Mouse (Mus musculus): Measurements from ENCODE around the gene Hoxd8. TPM values are rescaled to one million over a fixed set of nuclear protein-coding genes. Genes with fewer than 3 reads are reported as not detected.

The Hoxd8 gene
- polyA plus RNA-seq, 1 experiment, result 0.92 TPM

GRCm38 (mm10) chr2:74728303-74728680 is 23.9 kb downstream of the Hoxd8 start:
- WGBS, result 68% methylated on average over 13 of the region's 13 CpGs
- DNase-seq (ENCODE audit: low read depth, low spot score), result no peak

GRCm38 (mm10) chr2:74730331-74730730 is 25.9 kb downstream of the Hoxd8 start:
- WGBS, result 71% methylated on average over 8 of the region's 8 CpGs
- DNase-seq (ENCODE audit: low read depth, low spot score), result no peak

GRCm38 (mm10) chr2:74731055-74731454 is 26.6 kb downstream of the Hoxd8 start:
- no peak for DNase-seq (ENCODE audit: low read depth, low spot score)

GRCm38 (mm10) chr2:74731799-74732512 is 27.5 kb downstream of the Hoxd8 start:
- 42% methylated on average over 9 of the region's 9 CpGs for WGBS
- DNase-seq (ENCODE audit: low read depth, low spot score), result no peak

- no peak for DNase-seq (ENCODE audit: low read depth, low spot score)
- WGBS, result 14% methylated on average over 52 of the region's 52 CpGs
Measured at GRCm38 (mm10) chr2:74732513-74733316, 28.3 kb downstream of the Hoxd8 start.

GRCm38 (mm10) chr2:74733317-74733661 is 28.9 kb downstream of the Hoxd8 start:
- WGBS, result 15% methylated on average over 16 of the region's 16 CpGs
- no peak for DNase-seq (ENCODE audit: low read depth, low spot score)

- DNase-seq (ENCODE audit: low read depth, low spot score), result no peak
- 22% methylated on average over 6 of the region's 6 CpGs for WGBS
Measured at GRCm38 (mm10) chr2:74733765-74734164, 29.4 kb downstream of the Hoxd8 start.

GRCm38 (mm10) chr2:74734451-74734850 is 30.0 kb downstream of the Hoxd8 start:
- no peak for DNase-seq (ENCODE audit: low read depth, low spot score)
- 10% methylated on average over 13 of the region's 13 CpGs for WGBS

- 54% methylated on average over 27 of the region's 27 CpGs for WGBS
- no peak for DNase-seq (ENCODE audit: low read depth, low spot score)
Measured at GRCm38 (mm10) chr2:74734996-74735811, 30.8 kb downstream of the Hoxd8 start.

- no peak for DNase-seq (ENCODE audit: low read depth, low spot score)
- 43% methylated on average over 42 of the region's 42 CpGs for WGBS
Measured at GRCm38 (mm10) chr2:74735851-74736687, 31.7 kb downstream of the Hoxd8 start.

GRCm38 (mm10) chr2:74736688-74737577 is 32.5 kb downstream of the Hoxd8 start:
- 53% methylated on average over 15 of the region's 15 CpGs for WGBS
- DNase-seq (ENCODE audit: low read depth, low spot score), result no peak

GRCm38 (mm10) chr2:74737578-74738070 is 33.2 kb downstream of the Hoxd8 start:
- WGBS, result 71% methylated on average over 7 of the region's 7 CpGs
- no peak for DNase-seq (ENCODE audit: low read depth, low spot score)

- 19% methylated on average over 20 of the region's 20 CpGs for WGBS
- no peak for DNase-seq (ENCODE audit: low read depth, low spot score)
Measured at GRCm38 (mm10) chr2:74738623-74739475, 34.4 kb downstream of the Hoxd8 start.

- WGBS, result 50% methylated on average over 2 of the region's 2 CpGs
- DNase-seq (ENCODE audit: low read depth, low spot score), result no peak
Measured at GRCm38 (mm10) chr2:74739476-74739800, 35.0 kb downstream of the Hoxd8 start.

GRCm38 (mm10) chr2:74739869-74740268 is 35.5 kb downstream of the Hoxd8 start:
- WGBS, result 47% methylated on average over 14 of the region's 14 CpGs
- no peak for DNase-seq (ENCODE audit: low read depth, low spot score)

- no peak for DNase-seq (ENCODE audit: low read depth, low spot score)
- 20% methylated on average over 43 of the region's 43 CpGs for WGBS
Measured at GRCm38 (mm10) chr2:74740311-74741091, 36.1 kb downstream of the Hoxd8 start.
